9 mouse cellular contexts compared by ENCODE assay signal in genomic region chr7:139249406-139250210, GRCm38 (mm10). TPM values are rescaled to one million over a fixed set of nuclear protein-coding genes. Genes with fewer than 3 reads are reported as not detected.
DNase-seq lines count a peak whose midpoint lies in the region; ATAC-seq and TF ChIP-seq lines count a peak whose summit lies in the region.
"Had no signal": no experiment of that assay in that cellular context is flagged by ENCODE, and none has a peak within 500 bp of the region (broad histone marks: within the 10 kb centered on the region; RNA-seq: fewer than 3 reads in every experiment).

No protein-coding gene starts in this region.

- H3K4me1 ChIP-seq in lung, postnatal 0 days (ENCODE audit: insufficient read depth, low read depth, low read length) = peaks cover 61% of the 10 kb centered on the region
- peaks cover 37% of the 10 kb centered on the region for H3K4me1 ChIP-seq in limb, embryonic 14.5 days (ENCODE audit: control insufficient read depth, insufficient read depth, low read length)
- peaks cover 69% of the 10 kb centered on the region for H3K4me1 ChIP-seq in stomach, embryonic 15.5 days

- ATAC-seq in CD4-positive, CD25-positive, alpha-beta regulatory T cell, adult 4 months = no peak
- no peak for ATAC-seq in lung, postnatal 0 days
- ATAC-seq in limb, embryonic 14.5 days (ENCODE audit: low FRiP score, low read depth) = no peak
- ATAC-seq in stomach, embryonic 15.5 days (ENCODE audit: insufficient read depth, low FRiP score, low read depth) = no peak

- 24% methylated on average over 6 of the region's 7 CpGs for WGBS in lung, postnatal 0 days
- 34% methylated on average over 6 of the region's 7 CpGs for WGBS in limb, embryonic 14.5 days
- 43% methylated on average over 7 of the region's 7 CpGs for WGBS in stomach, embryonic 15.5 days

- peak overlapping the region; percentile 81 for H3K4me3 ChIP-seq in lung, postnatal 0 days (ENCODE audit: low read depth, low read length)
- H3K4me3 ChIP-seq in limb, embryonic 14.5 days (replicated peaks; ENCODE audit: low read length) = peak overlapping the region; percentile 70
- H3K4me3 ChIP-seq in stomach, embryonic 15.5 days (replicated peaks) = peak overlapping the region; percentile 60

- no peaks in the 10 kb centered on the region for H3K9me3 ChIP-seq in lung, postnatal 0 days (ENCODE audit: low read length)
- no peaks in the 10 kb centered on the region for H3K9me3 ChIP-seq in limb, embryonic 14.5 days (ENCODE audit: control insufficient read depth, low read length)
- no peaks in the 10 kb centered on the region for H3K9me3 ChIP-seq in stomach, embryonic 15.5 days

- peak overlapping the region; percentile 77 for H3K4me2 ChIP-seq in lung, postnatal 0 days (replicated peaks; ENCODE audit: low read depth, low read length)
- peak overlapping the region; percentile 84 for H3K4me2 ChIP-seq in limb, embryonic 14.5 days (replicated peaks; ENCODE audit: low read depth, low read length, severe bottlenecking)
- peak overlapping the region; percentile 84 for H3K4me2 ChIP-seq in stomach, embryonic 15.5 days

- no peak for TF ChIP-seq POLR2A in limb, embryonic 14.5 days (IDR thresholded peaks at IDR 0.05; ENCODE audit: borderline replicate concordance, extremely low read depth, insufficient read depth, insufficient read length)

- H3K9ac ChIP-seq in lung, postnatal 0 days (replicated peaks; ENCODE audit: low read depth) = peak overlapping the region; percentile 78
- no peak overlapping the region for H3K9ac ChIP-seq in limb, embryonic 14.5 days (ENCODE audit: low read depth, low read length, severe bottlenecking)
- no peak overlapping the region for H3K9ac ChIP-seq in stomach, embryonic 15.5 days

- no peaks in the 10 kb centered on the region for H3K27me3 ChIP-seq in lung, postnatal 0 days (replicated peaks; ENCODE audit: insufficient read depth, low read length)
- H3K27me3 ChIP-seq in limb, embryonic 14.5 days (ENCODE audit: control insufficient read depth, insufficient read depth, low read length) = no peaks in the 10 kb centered on the region
- H3K27me3 ChIP-seq in stomach, embryonic 15.5 days (replicated peaks) = no peaks in the 10 kb centered on the region

- no peak for TF ChIP-seq EP300 in lung, postnatal 0 days (IDR thresholded peaks at IDR 0.05)

- no peak for TF ChIP-seq CTCF in lung, postnatal 0 days (IDR thresholded peaks at IDR 0.05)

- DNase-seq in CD4-positive, CD25-positive, alpha-beta regulatory T cell, adult 2 months (ENCODE audit: low read depth, low spot score) = peak; percentile 23
- DNase-seq in lung, postnatal 0 days (ENCODE audit: low spot score) = no peak
- no peak for DNase-seq in lung, postnatal 10 days
- no peak for DNase-seq in limb, embryonic 14.5 days (ENCODE audit: low spot score)
- DNase-seq in adipocyte (ENCODE audit: low spot score) = no peak
- DNase-seq in ovary, postnatal 14 days (ENCODE audit: low spot score) = no peak

- peak overlapping the region; percentile 91 for H3K27ac ChIP-seq in lung, postnatal 0 days (ENCODE audit: low read length)
- no peak overlapping the region for H3K27ac ChIP-seq in limb, embryonic 14.5 days (replicated peaks; ENCODE audit: low read depth, low read length)
- peak overlapping the region; percentile 94 for H3K27ac ChIP-seq in stomach, embryonic 15.5 days

- 0 out of 2 replicates have a peak, but pooled peaks cover 1% of the 10 kb centered on the region for H3K36me3 ChIP-seq in lung, postnatal 0 days (ENCODE audit: insufficient read depth, low read length)
- H3K36me3 ChIP-seq in limb, embryonic 14.5 days (ENCODE audit: control insufficient read depth, insufficient read depth, low read length) = no peaks in the 10 kb centered on the region
- H3K36me3 ChIP-seq in stomach, embryonic 15.5 days = no peaks in the 10 kb centered on the region

RNA-seq across cellular contexts. Expression of gene Pwwp2b, which starts 1.3 kb away (rescaled TPM):
- 1 to 10 TPM; 2.0 to 5.6 TPM for polyA plus RNA-seq in CD4-positive, CD25-positive, alpha-beta regulatory T cell, adult 4 months (2017; shearing (Covaris generic))
- polyA plus RNA-seq in lung, postnatal 0 days (2015; fragmentation: Nextera tagmentation; extraction: Ambion mirVana) = 23.6 and 27.5 TPM in 2 replicates
- 9.5 and 10.6 TPM in 2 replicates for polyA plus RNA-seq in limb, embryonic 14.5 days (2012; rRNA removed)
- 13.1 and 14.1 TPM in 2 replicates for polyA plus RNA-seq in limb, embryonic 14.5 days (2014; fragmentation: Nextera tagmentation; extraction: Ambion mirVana)
- polyA plus RNA-seq in stomach, embryonic 15.5 days (2015; fragmentation: Nextera tagmentation; extraction: Ambion mirVana) = 17.1 and 18.5 TPM in 2 replicates
- polyA plus RNA-seq: erythroblast, embryonic 14.5 days had no signal

RNA-seq across cellular contexts. Expression of gene Stk32c, which starts 36.5 kb away (rescaled TPM):
- under 1 TPM in 1 of 2 experiments, not detected in 1; 0.43 TPM for polyA plus RNA-seq in CD4-positive, CD25-positive, alpha-beta regulatory T cell, adult 4 months (2017; shearing (Covaris generic))
- polyA plus RNA-seq in lung, postnatal 0 days (2015; fragmentation: Nextera tagmentation; extraction: Ambion mirVana) = 0.06 TPM in 1 of 2 replicates, not detected in the other
- polyA plus RNA-seq in limb, embryonic 14.5 days (2012; rRNA removed) = 3.2 and 4.1 TPM in 2 replicates
- 0.14 and 0.32 TPM in 2 replicates for polyA plus RNA-seq in limb, embryonic 14.5 days (2014; fragmentation: Nextera tagmentation; extraction: Ambion mirVana)
- polyA plus RNA-seq in stomach, embryonic 15.5 days (2015; fragmentation: Nextera tagmentation; extraction: Ambion mirVana) = 0.21 and 0.23 TPM in 2 replicates
- polyA plus RNA-seq: erythroblast, embryonic 14.5 days had no signal

RNA-seq across cellular contexts. Expression of gene Lrrc27, which starts 36.8 kb away (rescaled TPM):
- polyA plus RNA-seq in CD4-positive, CD25-positive, alpha-beta regulatory T cell, adult 4 months (2017; shearing (Covaris generic)) = 1 to 10 TPM; 4.4 to 4.8 TPM
- polyA plus RNA-seq in lung, postnatal 0 days (2015; fragmentation: Nextera tagmentation; extraction: Ambion mirVana) = 2.3 and 2.7 TPM in 2 replicates
- 3.9 and 6.1 TPM in 2 replicates for polyA plus RNA-seq in limb, embryonic 14.5 days (2012; rRNA removed)
- 3.2 and 4.2 TPM in 2 replicates for polyA plus RNA-seq in limb, embryonic 14.5 days (2014; fragmentation: Nextera tagmentation; extraction: Ambion mirVana)
- 2.9 and 5.0 TPM in 2 replicates for polyA plus RNA-seq in stomach, embryonic 15.5 days (2015; fragmentation: Nextera tagmentation; extraction: Ambion mirVana)
- polyA plus RNA-seq: erythroblast, embryonic 14.5 days had no signal
